In the genomic region with DNA sequence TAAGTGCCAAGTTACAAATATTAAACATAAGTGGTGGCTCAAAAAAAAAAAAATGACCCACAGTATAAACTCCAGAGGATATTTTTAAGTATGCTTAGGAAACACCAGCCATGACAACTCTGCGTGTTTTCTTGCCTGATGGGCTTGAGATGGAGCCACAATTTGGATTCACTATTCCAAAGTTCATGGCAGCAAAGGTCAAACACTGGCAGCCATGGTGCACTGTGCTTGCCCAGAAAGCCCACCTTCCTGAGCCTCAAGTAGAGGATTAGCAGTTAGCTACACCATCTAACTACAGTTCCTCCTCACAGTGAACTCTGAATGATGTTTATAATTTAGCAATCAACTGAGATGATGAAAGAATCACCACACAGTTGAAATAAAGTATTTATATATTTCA, we compare ENCODE assay signal across 18 mouse cellular contexts. TPM values are rescaled to one million over a fixed set of nuclear protein-coding genes. Genes with fewer than 3 reads are reported as not detected.
DNase-seq lines count a peak whose midpoint lies in the region; ATAC-seq and TF ChIP-seq lines count a peak whose summit lies in the region.
"Had no signal": no experiment of that assay in that cellular context is flagged by ENCODE, and none has a peak within 500 bp of the region (broad histone marks: within the 10 kb centered on the region; RNA-seq: fewer than 3 reads in every experiment).

No protein-coding gene starts in this region.

- H3K27ac ChIP-seq in kidney, embryonic 15.5 days = no peak overlapping the region
- H3K27ac ChIP-seq in liver, adult 2 months (replicated peaks; ENCODE audit: insufficient read depth, low read depth, low read length) = no peak overlapping the region
- no peak overlapping the region; the same call in 1 of the 2 replicates for H3K27ac ChIP-seq in kidney, embryonic 16.5 days (ENCODE audit: low read length)
- H3K27ac ChIP-seq: forebrain, embryonic 15.5 days; hindbrain, embryonic 15.5 days had no signal

- no peaks in the 10 kb centered on the region for H3K27me3 ChIP-seq in kidney, embryonic 15.5 days
- H3K27me3 ChIP-seq in liver, adult 2 months (ENCODE audit: control insufficient read depth, insufficient read depth, low read length) = no peaks in the 10 kb centered on the region
- H3K27me3 ChIP-seq in kidney, embryonic 16.5 days (ENCODE audit: insufficient read depth, low read length) = no peaks in the 10 kb centered on the region
- H3K27me3 ChIP-seq: embryonic facial prominence, embryonic 15.5 days; forebrain, embryonic 15.5 days; heart, embryonic 13.5 days; hindbrain, embryonic 15.5 days had no signal

- H3K9ac ChIP-seq in kidney, embryonic 15.5 days = no peak overlapping the region
- no peak overlapping the region for H3K9ac ChIP-seq in liver, adult 2 months (ENCODE audit: low read depth, low read length)
- no peak overlapping the region for H3K9ac ChIP-seq in kidney, embryonic 16.5 days (replicated peaks; ENCODE audit: low read length)
- H3K9ac ChIP-seq: embryonic facial prominence, embryonic 15.5 days; forebrain, embryonic 15.5 days; heart, embryonic 13.5 days; hindbrain, embryonic 15.5 days had no signal

- peak; percentile 35 for DNase-seq in kidney, adult 11 months
- DNase-seq in liver, adult 2 months (ENCODE audit: extremely low read depth, low read depth, low spot score) = peak; percentile 44
- DNase-seq in liver = no peak
- peak; percentile 39 to 55 for DNase-seq in kidney, postnatal 36 days
- no peak for DNase-seq in thymus, postnatal 25 days
- DNase-seq: adrenal gland, postnatal 10 days; cerebellum, adult 11-12 months; cerebellum, adult 9-10 months; cerebellum, postnatal 25 days; gastrocnemius, postnatal 36 days; heart, postnatal 36 days had no signal

- H3K4me3 ChIP-seq in kidney, embryonic 15.5 days (replicated peaks) = no peak overlapping the region
- H3K4me3 ChIP-seq in liver, adult 2 months (ENCODE audit: insufficient read depth, low read depth, low read length) = no peak overlapping the region
- no peak overlapping the region for H3K4me3 ChIP-seq in kidney, embryonic 16.5 days (ENCODE audit: low read length)
- H3K4me3 ChIP-seq: embryonic facial prominence, embryonic 15.5 days; forebrain, embryonic 15.5 days; heart, embryonic 13.5 days; hindbrain, embryonic 15.5 days had no signal

- H3K4me1 ChIP-seq in kidney, embryonic 15.5 days = 0 out of 2 replicates have a peak, but pooled peaks cover 7% of the 10 kb centered on the region
- H3K4me1 ChIP-seq in liver, adult 2 months (ENCODE audit: control insufficient read depth, insufficient read depth, low read length) = peaks cover 14% of the 10 kb centered on the region
- H3K4me1 ChIP-seq in kidney, embryonic 16.5 days (ENCODE audit: insufficient read depth, low read length) = no peaks in the 10 kb centered on the region; the same call in 1 of the 2 replicates

- WGBS in kidney, embryonic 15.5 days = 83% methylated on average over 1 of the region's 1 CpGs
- WGBS in liver, adult 2 months = 17% methylated on average over 1 of the region's 1 CpGs
- WGBS in kidney, embryonic 16.5 days = 97% methylated on average over 1 of the region's 1 CpGs

- TF ChIP-seq CTCF in liver, adult 2 months (IDR thresholded peaks at IDR 0.05; ENCODE audit: low read depth, low read length) = no peak

- peaks cover 77% of the 10 kb centered on the region for H3K36me3 ChIP-seq in kidney, embryonic 15.5 days
- H3K36me3 ChIP-seq in liver, adult 2 months (ENCODE audit: control insufficient read depth, insufficient read depth, low read length) = peaks cover 34% of the 10 kb centered on the region
- peaks cover 31% of the 10 kb centered on the region for H3K36me3 ChIP-seq in kidney, embryonic 16.5 days (ENCODE audit: insufficient read depth, low read length)

- TF ChIP-seq POLR2A in liver, adult 2 months (IDR thresholded peaks at IDR 0.05; ENCODE audit: extremely low read depth, insufficient read depth, low read length) = no peak

- H3K79me2 ChIP-seq in liver, adult 2 months (ENCODE audit: control insufficient read depth, insufficient read depth, low read length) = peaks cover 2% of the 10 kb centered on the region; the same call in 1 of the 2 replicates

- no peak for ATAC-seq in kidney, embryonic 15.5 days (replicated peaks; ENCODE audit: low FRiP score)
- ATAC-seq in kidney, embryonic 16.5 days (ENCODE audit: low FRiP score, low TSS enrichment) = 0 out of 2 replicates have a peak, but pooled peaks have one; percentile 39
- ATAC-seq in megakaryocyte-erythroid progenitor cell, adult 5-6 weeks (replicated peaks; ENCODE audit: low FRiP score, low TSS enrichment, poor library complexity, severe bottlenecking) = no peak
- ATAC-seq: forebrain, embryonic 15.5 days had no signal

- H3K9me3 ChIP-seq in kidney, embryonic 15.5 days (replicated peaks) = no peaks in the 10 kb centered on the region
- H3K9me3 ChIP-seq in kidney, embryonic 16.5 days (ENCODE audit: low read length) = no peaks in the 10 kb centered on the region
- H3K9me3 ChIP-seq: embryonic facial prominence, embryonic 15.5 days; forebrain, embryonic 15.5 days; heart, embryonic 13.5 days; hindbrain, embryonic 15.5 days had no signal

- no peak overlapping the region for H3K4me2 ChIP-seq in kidney, embryonic 15.5 days
- no peak overlapping the region for H3K4me2 ChIP-seq in kidney, embryonic 16.5 days (replicated peaks; ENCODE audit: low read depth, low read length)
- H3K4me2 ChIP-seq: embryonic facial prominence, embryonic 15.5 days; forebrain, embryonic 15.5 days; heart, embryonic 13.5 days; hindbrain, embryonic 15.5 days had no signal

RNA-seq across cellular contexts. Expression of gene Cdc5l, which starts 31.4 kb away (rescaled TPM):
- polyA plus RNA-seq in kidney, embryonic 15.5 days (2015; fragmentation: Nextera tagmentation; extraction: Ambion mirVana) = 67.0 and 67.6 TPM in 2 replicates
- 14.8 and 15.5 TPM in 2 replicates for total RNA-seq in liver, adult 2 months (2014; rRNA removed)
- 2.6 and 3.5 TPM in 2 replicates for polyA plus RNA-seq in liver, adult 2 months (2012; rRNA removed)
- polyA plus RNA-seq in kidney, embryonic 16.5 days (2015; fragmentation: Nextera tagmentation; extraction: Ambion mirVana) = 57.6 and 65.0 TPM in 2 replicates
- 64.4 and 65.7 TPM in 2 replicates for total RNA-seq in megakaryocyte-erythroid progenitor cell, adult 5-6 weeks (2014; fragmentation: Nextera tagmentation)
- 115 and 138 TPM in 2 replicates for total RNA-seq in megakaryocyte-erythroid progenitor cell, adult 5-6 weeks (2017)

Comparison
In these comparisons a context has a peak if more than half of its experiments do, and no peak if none do; other contexts are left out.
1. DNase-seq: peak in kidney, adult 11 months (single experiment), liver, adult 2 months (single experiment) and kidney, postnatal 36 days (2 of 2); none in liver (single experiment) and thymus, postnatal 25 days (single experiment).
2. RNA of gene Cdc5l, which starts 31.4 kb away (polyA plus RNA-seq): 67.0 to 67.6 TPM in kidney, embryonic 15.5 days and 57.6 to 65.0 TPM in kidney, embryonic 16.5 days; 2.6 to 3.5 TPM in liver, adult 2 months; every median in the first group is over 10 times any median in the second.